Mouse (Mus musculus) lung, adult 2 months (tissue): ENCODE results near the gene Gsk3b.

ENCODE experiments used
- CTCF ChIP-seq: fragments of 200-500 bp; IDR thresholded peaks from 2 replicates; pipeline ENCODE4 v1.5.1; 2011; ENCODE audit warnings: mild to moderate bottlenecking, low read length, control low read depth; ENCODE audit not compliant: insufficient read depth
- POLR2A ChIP-seq: fragments of 200-500 bp; IDR thresholded peaks from 2 replicates; pipeline ENCODE4 v1.6.1; 2011; ENCODE audit warnings: low read depth, mild to moderate bottlenecking, control low read depth, low read length, borderline replicate concordance; ENCODE audit errors: extremely low read depth

DNA sequence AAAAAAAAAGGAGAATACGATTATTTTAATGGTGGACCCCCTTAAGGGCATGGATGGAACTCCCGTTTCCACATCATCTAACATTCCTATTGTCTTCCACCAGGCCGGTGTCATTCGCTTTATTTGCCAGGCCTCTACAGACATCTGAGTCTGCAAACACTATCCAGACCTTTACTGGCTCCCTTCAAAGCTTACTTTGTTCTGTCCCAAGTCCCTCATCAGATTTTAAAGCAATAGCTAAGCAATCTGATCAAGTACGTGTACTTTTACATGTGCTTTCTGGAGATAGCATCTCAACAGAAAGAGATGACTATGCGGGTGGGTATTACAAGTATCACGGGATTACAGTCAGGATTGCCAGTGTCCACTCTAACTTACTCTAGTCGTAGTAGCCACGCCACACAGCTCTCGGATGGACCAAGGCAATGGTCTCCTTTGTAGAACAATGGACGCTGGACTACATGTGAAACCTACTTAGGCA lies 1.1 kb upstream of the Gsk3b start:
- TF ChIP-seq POLR2A: no peak
- TF ChIP-seq CTCF: no peak
